Mouse (Mus musculus): Measurements from ENCODE around the gene Chst11.

- TF ChIP-seq POLR2A (IDR thresholded peaks at IDR 0.05; ENCODE audit: insufficient read depth, low read depth, low read length) = no peak
- TF ChIP-seq CTCF (IDR thresholded peaks at IDR 0.05; ENCODE audit: insufficient read depth, low read depth, low read length) = no peak
Measured at GRCm38 (mm10) chr10:83131884-83132283, 146.6 kb downstream of the Chst11 start.
